Mouse (Mus musculus) embryonic facial prominence, embryonic 14.5 days (tissue): ENCODE measurements at regions not wholly inside any gene's neighbourhood (a gene's known extent, or its start where the extent isn't known, plus 50 kb on each side); places are given as distances from the start of the nearest gene placed in this dataset.

Experiments
- ATAC-seq: fragments of 200-750 bp; cut with Nextera tagmentation; 2 replicates; pipeline ENCODE4 v1.8.0; 2017; ENCODE audit warnings: low read depth, moderate number of reproducible peaks, moderate TSS enrichment
- DNase-seq: peaks from one replicate; pipeline ENCODE4 v3.0.0-alpha.2; 2015; ENCODE audit warnings: low spot score
- H3K27ac ChIP-seq: fragments of 300-500 bp; sonication (generic); replicated peaks from 2 replicates; pipeline ENCODE4 v1.5.1; 2014; ENCODE audit warnings: low read depth, mild to moderate bottlenecking, low read length, moderate library complexity
- H3K27me3 ChIP-seq: fragments of 300-500 bp; sonication (generic); replicated peaks from 2 replicates; pipeline ENCODE4 v1.6.1; 2014; ENCODE audit warnings: low read length; ENCODE audit not compliant: control insufficient read depth, insufficient read depth
- H3K36me3 ChIP-seq: fragments of 300-500 bp; sonication (generic); 2 replicates; pipeline ENCODE4 v1.6.1; 2014; ENCODE audit warnings: low read length, mixed read lengths; ENCODE audit not compliant: control insufficient read depth, insufficient read depth
- H3K4me1 ChIP-seq: fragments of 300-500 bp; sonication (generic); 2 replicates; pipeline ENCODE4 v1.6.1; 2014; ENCODE audit warnings: antibody characterized with exemption, low read length; ENCODE audit not compliant: control insufficient read depth, insufficient read depth
- H3K4me2 ChIP-seq: fragments of 300-500 bp; sonication (generic); 2 replicates; pipeline ENCODE4 v1.6.1; 2014; ENCODE audit warnings: low read depth, mild to moderate bottlenecking, low read length, moderate library complexity, mixed read lengths
- H3K4me3 ChIP-seq: fragments of 300-500 bp; sonication (generic); 2 replicates; pipeline ENCODE4 v1.5.1; 2014; ENCODE audit warnings: low read depth, mild to moderate bottlenecking, low read length
- H3K9ac ChIP-seq: fragments of 300-500 bp; sonication (generic); 2 replicates; pipeline ENCODE4 v1.6.1; 2014; ENCODE audit warnings: low read depth, mild to moderate bottlenecking, low read length, moderate library complexity, mixed read lengths
- H3K9me3 ChIP-seq: fragments of 300-500 bp; sonication (generic); 2 replicates; pipeline ENCODE4 v1.6.1; 2016; ENCODE audit warnings: low read length; ENCODE audit not compliant: control insufficient read depth
- WGBS: fragments of 180-500 bp; shearing (Covaris S2); extraction: QIAGEN DNeasy Blood & Tissue Kit; methylation state at CpG from one replicate; pipeline ENCODE4 v1.1.7; 2014; 5-methylcytosine and 5-hydroxymethylcytosine counted together

DNA sequence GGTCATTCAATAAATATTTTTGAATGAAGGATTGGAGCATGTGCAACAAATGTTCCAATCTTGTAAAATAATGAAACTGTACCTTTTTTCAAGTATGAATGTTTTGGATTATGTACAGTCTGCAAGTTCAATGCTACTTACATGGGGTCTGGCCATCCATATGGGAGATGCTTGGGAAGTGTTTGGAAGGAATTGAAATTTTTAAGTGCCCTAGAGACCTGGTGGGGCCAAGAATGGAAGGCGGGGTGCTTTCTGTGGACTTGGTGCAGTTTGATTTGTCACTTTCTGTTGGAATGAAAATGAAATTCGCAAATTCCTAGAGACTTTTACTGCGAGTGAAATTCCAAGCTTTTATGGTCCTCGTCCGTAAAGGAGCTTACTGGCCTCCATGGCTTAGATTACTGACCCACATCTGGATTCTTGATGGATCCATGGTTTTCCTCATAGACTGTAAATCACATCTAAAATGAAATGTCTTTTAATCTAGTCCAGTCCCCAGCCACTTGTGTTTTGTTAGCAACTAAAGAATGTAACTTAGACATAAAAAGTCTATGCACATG is 90.3 kb upstream of the 1810046K07Rik start:
- no peak overlapping the region for H3K9ac ChIP-seq
- H3K9me3 ChIP-seq: 0 out of 2 replicates have a peak, but pooled peaks cover 4% of the 10 kb centered on the region
- H3K27ac ChIP-seq: no peak overlapping the region
- 62% methylated on average over 5 of the region's 5 CpGs for WGBS
- H3K4me3 ChIP-seq: no peak overlapping the region
- no peaks in the 10 kb centered on the region for H3K27me3 ChIP-seq
- no peak overlapping the region for H3K4me2 ChIP-seq
- peak; percentile 53 for DNase-seq
- ATAC-seq: no peak
- H3K4me1 ChIP-seq: peaks cover 3% of the 10 kb centered on the region; the same call in 1 of the 2 replicates
- no peaks in the 10 kb centered on the region for H3K36me3 ChIP-seq

DNA sequence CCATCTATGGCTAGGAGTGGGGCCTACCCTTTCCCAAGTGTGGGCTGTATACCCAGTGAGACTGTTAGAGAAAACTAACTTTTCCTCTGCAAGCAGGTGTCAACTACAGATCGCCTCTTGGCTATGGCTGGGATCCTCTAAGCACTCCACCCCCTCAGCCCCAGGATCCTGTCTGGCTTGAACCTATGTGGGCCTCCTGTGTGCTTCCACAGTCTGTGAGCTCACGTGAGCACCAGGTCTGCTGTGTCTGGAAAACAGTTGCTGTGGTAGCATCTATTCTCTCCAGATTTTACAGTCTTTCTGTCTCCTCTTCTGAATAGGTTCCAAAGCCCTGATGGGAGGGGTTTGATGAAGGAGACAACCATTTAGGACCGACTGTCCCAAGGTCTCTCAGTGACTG is 93.8 kb upstream of the 1810046K07Rik start:
- ATAC-seq (no peak), DNase-seq (peak; percentile 17)
- Histone ChIP-seq H3K4me1 (peaks cover 3% of the 10 kb centered on the region; the same call in 1 of the 2 replicates), H3K4me3 (no peak overlapping the region), H3K36me3 (no peaks in the 10 kb centered on the region), H3K9me3 (no peaks in the 10 kb centered on the region), H3K4me2 (no peak overlapping the region), H3K27ac (no peak overlapping the region), H3K9ac (no peak overlapping the region), H3K27me3 (no peaks in the 10 kb centered on the region)
- WGBS: 58% methylated on average over 3 of the region's 3 CpGs

DNA sequence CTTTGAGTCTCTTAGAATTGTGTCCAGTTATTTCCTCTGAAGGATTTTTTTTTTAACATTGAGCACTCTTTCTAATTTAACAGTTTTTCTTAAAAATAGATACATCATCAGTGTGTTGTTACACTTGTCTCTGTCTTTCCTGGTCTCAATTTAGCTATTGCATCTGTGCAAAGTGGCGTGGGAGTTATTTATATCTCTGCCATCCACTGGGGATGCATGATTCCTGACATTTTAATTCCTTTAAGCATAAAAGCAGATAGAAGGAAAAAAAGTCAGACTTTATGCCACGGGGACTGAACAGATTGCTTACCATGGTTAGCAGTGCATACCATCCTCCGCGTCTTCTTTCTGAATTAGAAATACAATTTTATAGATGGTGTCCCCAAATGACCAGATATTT is 94.6 kb upstream of the 1810046K07Rik start:
- no peak overlapping the region for H3K27ac ChIP-seq
- H3K27me3 ChIP-seq: no peaks in the 10 kb centered on the region
- no peaks in the 10 kb centered on the region for H3K36me3 ChIP-seq
- ATAC-seq (no peak), DNase-seq (peak; percentile 13)
- H3K9me3 ChIP-seq: no peaks in the 10 kb centered on the region
- H3K4me3 ChIP-seq: no peak overlapping the region
- no peak overlapping the region for H3K9ac ChIP-seq
- H3K4me1 ChIP-seq: peaks cover 3% of the 10 kb centered on the region; the same call in 1 of the 2 replicates
- H3K4me2 ChIP-seq: no peak overlapping the region
- 64% methylated on average over 4 of the region's 4 CpGs for WGBS

DNA sequence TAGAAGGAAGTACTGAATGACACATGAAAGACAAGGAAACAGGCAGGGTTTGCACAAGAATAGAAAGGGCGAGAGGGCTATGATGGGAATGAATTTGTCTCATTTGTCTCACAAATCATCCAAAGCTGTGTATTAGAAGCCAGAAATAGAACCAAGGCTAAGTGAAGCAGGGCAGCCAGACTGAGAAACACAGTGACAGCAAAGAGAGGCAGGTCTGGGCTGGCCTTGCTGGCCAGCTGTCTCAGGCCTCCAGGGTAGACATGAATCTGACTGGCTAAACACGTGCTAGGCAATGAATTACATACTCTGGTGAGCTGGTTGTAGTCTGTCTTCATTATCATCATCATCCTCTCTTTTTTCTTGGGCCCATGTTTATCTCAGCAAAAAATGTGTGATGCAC is 101.7 kb upstream of the 1810046K07Rik start:
- WGBS: 56% methylated on average over 2 of the region's 2 CpGs
- H3K4me1 ChIP-seq: no peaks in the 10 kb centered on the region
- no peak overlapping the region for H3K4me2 ChIP-seq
- H3K4me3 ChIP-seq: no peak overlapping the region
- DNase-seq (peak; percentile 10), ATAC-seq (no peak)
- H3K9ac ChIP-seq: no peak overlapping the region
- no peak overlapping the region for H3K27ac ChIP-seq
- H3K36me3 ChIP-seq: no peaks in the 10 kb centered on the region
- no peaks in the 10 kb centered on the region for H3K9me3 ChIP-seq
- no peaks in the 10 kb centered on the region for H3K27me3 ChIP-seq

GRCm38 (mm10) chr9:51437130-51437529 is 108.4 kb upstream of the 1810046K07Rik start:
- peak; percentile 38 for DNase-seq
- no peak overlapping the region for H3K4me3 ChIP-seq
- H3K27ac ChIP-seq: no peak overlapping the region
- H3K4me2 ChIP-seq: no peak overlapping the region
- no peaks in the 10 kb centered on the region for H3K36me3 ChIP-seq
- H3K27me3 ChIP-seq: no peaks in the 10 kb centered on the region; the same call in 1 of the 2 replicates
- no peaks in the 10 kb centered on the region for H3K4me1 ChIP-seq
- WGBS: 62% methylated on average over 2 of the region's 2 CpGs
- ATAC-seq: no peak
- no peaks in the 10 kb centered on the region for H3K9me3 ChIP-seq
- no peak overlapping the region for H3K9ac ChIP-seq

DNA sequence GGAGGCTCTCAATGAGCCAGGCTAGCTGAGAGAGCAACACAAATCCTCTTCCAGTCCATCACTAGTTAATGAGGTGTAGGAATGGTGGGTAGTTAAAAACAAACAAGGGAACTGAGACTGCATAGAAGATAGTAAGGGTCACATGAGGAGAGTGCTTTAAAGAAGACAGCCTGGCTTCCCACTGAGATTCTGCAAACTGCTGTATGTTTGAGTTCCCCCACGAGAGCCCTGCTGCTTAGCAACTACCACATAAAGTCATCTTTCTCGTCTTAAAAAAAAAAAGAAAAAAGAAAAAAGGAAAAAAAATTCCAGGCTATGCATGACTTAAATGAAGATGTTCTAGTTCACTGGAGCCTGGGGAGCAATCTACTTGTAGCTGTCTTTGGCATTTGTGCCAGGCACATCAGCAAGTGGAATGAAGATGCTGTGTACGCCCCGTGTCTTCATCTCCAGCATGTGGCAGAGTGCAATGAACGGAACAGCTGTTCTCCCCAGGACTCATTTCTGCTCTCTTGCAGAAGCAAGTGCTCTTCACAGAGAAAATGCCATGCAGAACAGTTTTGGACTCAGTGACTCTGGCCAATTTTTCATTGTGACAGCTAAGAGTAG is 113.2 kb upstream of the 1810046K07Rik start:
- peak; percentile 72 for DNase-seq
- ATAC-seq: no peak
- Histone ChIP-seq H3K4me3 (no peak overlapping the region), H3K4me1 (no peaks in the 10 kb centered on the region), H3K27me3 (no peaks in the 10 kb centered on the region; the same call in 1 of the 2 replicates), H3K9ac (no peak overlapping the region), H3K36me3 (no peaks in the 10 kb centered on the region), H3K27ac (no peak overlapping the region), H3K4me2 (no peak overlapping the region), H3K9me3 (0 out of 2 replicates have a peak, but pooled peaks cover 3% of the 10 kb centered on the region)
- 24% methylated on average over 5 of the region's 5 CpGs for WGBS

- ATAC-seq (no peak), DNase-seq (peak; percentile 25)
- H3K4me2 ChIP-seq: no peak overlapping the region
- WGBS: 29% methylated on average over 2 of the region's 2 CpGs
- no peak overlapping the region for H3K4me3 ChIP-seq
- H3K9me3 ChIP-seq: no peaks in the 10 kb centered on the region
- no peaks in the 10 kb centered on the region for H3K4me1 ChIP-seq
- no peaks in the 10 kb centered on the region for H3K36me3 ChIP-seq
- no peak overlapping the region for H3K27ac ChIP-seq
- no peaks in the 10 kb centered on the region for H3K27me3 ChIP-seq
- H3K9ac ChIP-seq: no peak overlapping the region
These were observed 127.0 kb upstream of the 1810046K07Rik start for GRCm38 (mm10) chr9:51455690-51456089.

DNA sequence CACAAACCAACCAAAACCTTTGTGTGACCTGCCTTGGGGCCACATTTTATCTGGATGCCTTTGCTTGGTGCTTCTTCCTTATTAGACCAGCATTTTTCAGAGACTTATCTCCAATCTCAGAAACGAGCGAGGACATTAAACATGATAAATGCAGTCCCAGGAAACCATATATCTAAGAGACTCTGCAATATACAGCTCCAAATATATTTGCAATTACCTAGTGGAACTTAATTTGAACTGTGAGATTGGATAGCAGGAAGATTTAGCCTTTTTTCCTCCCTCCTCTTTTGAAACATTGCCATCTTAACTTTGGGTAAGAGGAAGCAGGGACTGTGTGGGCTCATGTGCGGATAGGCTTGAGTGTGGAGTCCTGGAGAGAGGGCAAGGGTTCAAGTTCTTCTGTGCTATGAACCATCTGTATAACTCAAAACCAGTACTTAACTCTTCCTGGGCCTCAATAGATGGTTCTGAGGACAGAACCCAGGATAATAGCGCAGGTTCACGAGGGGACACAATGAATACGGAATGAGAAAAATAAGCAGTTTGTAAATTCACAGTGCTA is 133.8 kb upstream of the 1810046K07Rik start:
- Histone ChIP-seq H3K36me3 (no peaks in the 10 kb centered on the region), H3K4me3 (no peak overlapping the region), H3K9me3 (no peaks in the 10 kb centered on the region), H3K27me3 (no peaks in the 10 kb centered on the region), H3K9ac (no peak overlapping the region), H3K27ac (no peak overlapping the region), H3K4me1 (no peaks in the 10 kb centered on the region), H3K4me2 (no peak overlapping the region)
- DNase-seq (no peak), ATAC-seq (no peak)
- WGBS: 80% methylated on average over 6 of the region's 6 CpGs

DNA sequence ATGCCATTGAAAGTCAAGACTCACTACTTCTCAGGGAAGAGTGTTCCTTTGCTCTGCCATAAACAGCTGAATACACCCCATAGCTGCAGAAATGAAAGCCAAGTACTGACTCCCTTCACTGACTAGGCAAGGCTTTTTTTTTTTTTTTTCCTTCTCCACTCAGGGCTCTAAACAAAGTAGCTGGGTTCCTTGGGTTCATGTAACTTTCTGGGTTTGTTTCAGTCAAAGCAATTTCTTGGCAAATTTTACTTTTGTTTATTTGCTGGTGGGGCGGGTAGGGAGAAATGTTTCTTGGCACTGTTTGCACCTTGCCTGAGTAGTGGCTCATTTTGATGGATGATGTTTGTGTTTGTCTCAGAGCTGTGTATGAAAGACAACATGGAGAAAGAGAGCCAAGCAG is 141.3 kb upstream of the 1810046K07Rik start:
- no peak overlapping the region for H3K9ac ChIP-seq
- 71% methylated on average over 1 of the region's 1 CpGs for WGBS

More for the DNA sequence above, 141.3 kb upstream of the 1810046K07Rik start:
- DNase-seq (no peak), ATAC-seq (no peak)
- Histone ChIP-seq H3K4me1 (no peaks in the 10 kb centered on the region), H3K9me3 (no peaks in the 10 kb centered on the region), H3K27ac (no peak overlapping the region), H3K36me3 (no peaks in the 10 kb centered on the region), H3K4me2 (no peak overlapping the region), H3K27me3 (no peaks in the 10 kb centered on the region), H3K4me3 (no peak overlapping the region)
